Mouse (Mus musculus) monocyte, adult 5-6 weeks (primary cell): ENCODE measurements around the gene Prdm16. TPM values are rescaled to one million over a fixed set of nuclear protein-coding genes. Genes with fewer than 3 reads are reported as not detected.

ENCODE experiments used
- ATAC-seq: fragments of 153-309, 156-312 bp; replicated peaks from 2 replicates; pipeline ENCODE4 v1.8.0; 2017; ENCODE audit warnings: mild to moderate bottlenecking; ENCODE audit not compliant: low TSS enrichment, insufficient number of reproducible peaks, severe bottlenecking, poor library complexity, low FRiP score
- total RNA-seq: library from RNA; stranded (forward); fragments of 200-1000, 200-491, 200-594 nt; gene quantifications from 3 replicates; pipeline ENCODE4 v1.2.3, GENCODE M21; 2017

The Prdm16 gene
- total RNA-seq, 1 experiment from 2014 or later, result 0.19 TPM

GRCm38 (mm10) chr4:154283671-154284070 lies 353.0 kb downstream of the Prdm16 start:
- ATAC-seq, result no peak

- no peak for ATAC-seq
Measured at GRCm38 (mm10) chr4:154279481-154279880, 357.2 kb downstream of the Prdm16 start.

DNA sequence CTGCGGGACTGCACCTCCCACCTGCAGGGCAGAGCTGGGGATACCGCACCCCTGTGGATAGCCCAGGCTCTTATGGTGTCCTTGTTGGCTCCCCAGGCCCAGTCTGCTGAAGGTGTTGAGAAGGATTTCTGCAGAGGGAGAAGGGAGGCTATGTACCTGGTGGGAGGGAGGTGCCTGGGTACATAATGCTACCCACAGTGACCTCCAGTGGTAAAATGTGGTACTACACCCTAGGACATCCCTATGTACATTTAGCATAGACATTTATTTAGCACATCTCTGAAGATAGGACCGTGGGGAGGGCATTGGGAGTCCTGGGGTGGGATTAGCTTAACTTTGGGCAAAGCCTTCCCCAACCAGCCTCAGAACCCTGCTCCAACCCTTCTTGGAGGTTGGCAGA lies 363.7 kb downstream of the Prdm16 start:
- ATAC-seq, result no peak

- no peak for ATAC-seq
Measured at GRCm38 (mm10) chr4:154269520-154269919, 367.2 kb downstream of the Prdm16 start.

GRCm38 (mm10) chr4:154267511-154267910 lies 369.2 kb downstream of the Prdm16 start:
- ATAC-seq, result no peak

Other genes with a start within 250 kb of the Prdm16 start
- gene Actrt2, start 31.0 kb upstream of the Prdm16 start, total RNA-seq, result not detected in 3 replicates
- not detected in 3 replicates for gene Ttc34, start 200.6 kb upstream of the Prdm16 start, total RNA-seq
- gene Mmel1, start 232.7 kb upstream of the Prdm16 start, total RNA-seq, result 0.29 to 0.39 TPM in 2 of 3 replicates, not detected in the other